Mouse (Mus musculus): Measurements from ENCODE around the gene Patl2. TPM values are rescaled to one million over a fixed set of nuclear protein-coding genes. Genes with fewer than 3 reads are reported as not detected.

Patl2 gene
- polyA plus RNA-seq, 3 experiments from 2014 or later, result 0.22 to 0.40 TPM; not detected in 1

DNA sequence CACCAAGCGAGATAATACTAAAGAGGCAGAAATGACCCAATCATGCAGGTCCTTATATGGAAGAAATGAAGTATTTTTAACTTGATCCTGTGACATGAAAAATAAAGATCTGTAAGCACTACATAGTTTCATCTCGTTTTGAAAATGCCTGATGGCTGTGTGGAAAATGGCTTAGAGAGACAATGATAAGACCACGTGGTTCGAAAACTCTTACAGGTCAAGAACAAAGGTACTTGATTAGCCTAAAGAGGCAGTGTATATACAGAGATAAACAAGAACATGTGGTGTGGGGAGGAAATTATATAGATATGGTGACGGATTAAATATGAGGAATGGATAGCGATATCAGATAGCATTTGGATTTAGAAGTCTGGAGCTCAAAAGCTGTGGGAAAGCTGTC is 14.7 kb downstream of the Patl2 start:
- ATAC-seq, result no peak

DNA sequence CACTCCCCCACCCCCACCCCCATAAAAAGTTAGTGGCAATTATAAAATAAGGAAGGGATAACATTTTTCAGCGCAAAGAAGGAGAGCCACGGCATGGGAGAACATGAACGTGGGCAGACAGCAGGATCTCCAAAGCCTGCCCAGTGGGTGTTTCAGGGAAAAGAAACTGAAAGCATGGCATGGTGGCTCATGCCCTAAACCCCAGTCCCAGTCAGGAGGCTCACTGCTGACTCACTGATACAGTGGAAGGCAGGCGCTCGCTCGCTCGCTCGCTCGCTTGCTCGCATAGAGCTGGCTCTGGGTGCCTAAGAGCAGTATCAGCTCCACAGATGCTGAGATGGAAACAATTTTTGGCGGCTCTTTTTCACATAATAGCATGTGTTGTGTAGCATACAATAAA is 21.7 kb downstream of the Patl2 start:
- peak; percentile 87 for ATAC-seq

DNA sequence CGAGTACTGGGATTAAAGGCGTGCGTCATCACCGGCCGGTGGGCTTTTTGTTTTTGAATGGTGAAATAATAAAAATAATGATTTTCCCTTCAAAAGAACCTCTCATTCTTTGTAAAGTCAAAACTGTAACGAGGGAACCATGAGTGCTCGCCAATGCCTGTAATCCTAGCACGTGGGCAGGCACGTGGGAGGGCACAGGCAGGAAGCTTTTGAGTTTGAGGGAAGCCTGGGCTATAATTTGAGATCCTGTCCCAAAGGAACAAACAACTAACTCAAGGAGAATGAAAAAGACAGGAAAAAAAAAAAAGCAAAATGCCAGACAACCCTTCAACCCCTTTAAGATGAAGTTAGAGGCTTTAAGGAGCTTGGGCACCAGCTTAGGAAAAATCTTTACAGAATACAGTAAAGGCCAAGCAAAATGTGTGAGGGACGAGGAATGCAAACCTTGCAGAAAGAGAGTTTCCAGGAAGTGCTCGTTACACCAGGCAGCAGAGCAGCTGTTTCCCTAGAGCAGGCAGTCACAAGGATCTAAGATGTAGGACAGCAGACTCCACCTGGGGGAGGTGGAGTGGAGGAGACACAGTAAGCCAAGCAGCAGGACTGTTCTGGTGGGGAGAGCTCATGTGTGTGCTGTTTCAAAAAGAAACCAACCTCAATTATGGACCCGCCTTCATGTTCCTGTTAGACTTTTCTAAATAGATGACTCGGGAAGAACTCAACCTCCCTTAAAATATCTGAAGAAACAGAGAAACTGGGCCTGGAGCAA is 22.4 kb downstream of the Patl2 start:
- peak; percentile 33 for ATAC-seq

DNA sequence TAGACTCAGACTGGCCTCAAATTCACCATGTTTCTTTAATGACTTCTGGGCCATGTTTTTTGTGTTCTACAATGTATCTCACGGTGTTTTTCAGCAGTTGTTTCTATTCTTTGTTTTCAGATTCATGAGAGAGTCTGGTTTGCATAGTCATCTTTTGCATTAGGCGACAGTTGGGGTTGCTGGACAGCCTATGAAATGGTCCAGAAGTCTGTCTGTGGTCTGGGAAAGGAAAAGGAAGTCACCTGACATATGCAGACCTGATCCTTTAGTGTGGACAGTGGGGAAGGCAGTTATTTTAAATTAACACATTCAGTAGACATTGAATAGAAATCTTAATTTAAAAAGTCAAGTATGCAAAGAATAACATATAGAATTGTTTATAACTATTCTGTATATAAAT is 23.5 kb downstream of the Patl2 start:
- ATAC-seq, result no peak

DNA sequence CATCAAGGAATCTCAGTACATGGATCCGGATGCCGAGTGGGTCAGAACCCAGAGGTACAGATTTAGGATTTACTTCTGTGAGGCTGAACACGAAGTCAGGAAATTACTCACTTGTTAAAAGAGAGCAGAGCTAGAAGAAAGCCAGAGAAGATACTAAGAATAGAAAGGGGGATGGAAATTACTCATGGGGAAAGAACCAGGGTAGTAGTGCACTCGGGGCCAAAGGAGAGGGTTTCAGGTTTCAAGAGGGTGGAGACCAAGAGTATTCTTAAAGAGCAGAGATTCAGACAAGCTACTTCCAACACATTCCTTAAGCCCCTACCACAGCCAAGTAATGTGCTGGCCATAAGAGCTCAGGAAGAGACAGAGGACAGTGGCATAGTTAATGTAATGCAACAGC is 24.4 kb downstream of the Patl2 start:
- ATAC-seq, result peak; percentile 21

DNA sequence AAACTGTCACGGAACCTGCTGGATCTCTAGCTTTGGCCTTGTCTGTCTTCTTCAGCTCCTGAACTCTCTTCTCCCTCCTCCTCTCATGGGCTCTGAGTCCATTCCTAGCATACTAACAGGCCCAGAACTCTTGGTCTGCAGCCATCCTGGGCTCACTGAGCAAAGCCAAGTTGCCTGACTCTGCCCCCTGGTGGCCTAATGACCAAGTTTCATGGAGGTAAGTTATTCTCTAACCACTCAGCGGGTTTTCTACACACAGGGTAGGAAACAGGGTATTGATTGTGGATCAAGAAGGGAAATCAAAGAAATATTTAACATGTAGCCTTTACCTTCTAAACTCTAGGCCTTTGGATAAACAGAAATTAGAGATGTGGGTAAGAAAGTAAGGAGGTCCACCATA is 25.3 kb downstream of the Patl2 start, which contains the start of gene Trim69:
Gene Trim69, plus strand, starts transcription at position 21 of the 400 bp plus-strand sequence.
- peak; percentile 55 for ATAC-seq

DNA sequence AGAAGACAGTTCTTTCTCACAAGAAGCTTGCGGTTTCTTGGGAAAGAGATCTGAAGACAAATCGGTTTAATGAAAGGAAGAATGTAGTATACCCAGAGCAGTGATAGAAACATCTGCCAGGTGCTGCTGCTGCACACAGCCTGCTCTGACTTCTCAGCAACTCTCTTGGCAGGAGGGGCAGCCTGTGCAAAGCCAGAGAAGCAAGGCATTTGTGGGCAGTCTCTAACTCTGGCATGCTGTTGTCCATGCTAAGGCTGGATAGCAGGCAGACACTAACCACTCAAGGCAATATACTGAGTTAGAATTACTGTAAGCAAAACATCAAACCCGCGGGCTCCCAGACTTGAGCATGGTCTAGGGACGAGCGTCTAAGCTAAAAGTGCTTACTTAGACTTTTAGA is 26.3 kb downstream of the Patl2 start:
- no peak for ATAC-seq

DNA sequence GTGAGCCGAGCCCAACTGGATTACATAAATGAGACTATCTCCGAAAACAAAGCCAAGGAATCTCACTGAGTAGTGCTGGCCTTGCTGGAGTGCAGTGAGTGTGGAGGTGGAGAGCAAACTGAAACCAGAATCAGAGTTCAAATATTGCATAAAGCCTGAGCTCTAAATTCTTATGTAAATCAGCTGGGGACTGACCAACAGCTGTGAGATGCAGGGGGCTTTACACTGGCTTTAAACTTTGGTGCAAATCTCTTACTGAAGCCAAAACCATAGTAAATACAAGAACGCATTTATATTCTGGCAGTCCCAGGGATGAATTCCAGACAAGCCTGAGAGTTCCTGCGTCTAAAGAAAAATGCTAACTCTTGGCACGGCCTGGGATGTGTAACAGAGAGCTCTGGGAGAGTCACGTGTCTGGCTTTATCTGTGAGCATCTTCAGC is 27.6 kb downstream of the Patl2 start:
- ATAC-seq, result no peak

DNA sequence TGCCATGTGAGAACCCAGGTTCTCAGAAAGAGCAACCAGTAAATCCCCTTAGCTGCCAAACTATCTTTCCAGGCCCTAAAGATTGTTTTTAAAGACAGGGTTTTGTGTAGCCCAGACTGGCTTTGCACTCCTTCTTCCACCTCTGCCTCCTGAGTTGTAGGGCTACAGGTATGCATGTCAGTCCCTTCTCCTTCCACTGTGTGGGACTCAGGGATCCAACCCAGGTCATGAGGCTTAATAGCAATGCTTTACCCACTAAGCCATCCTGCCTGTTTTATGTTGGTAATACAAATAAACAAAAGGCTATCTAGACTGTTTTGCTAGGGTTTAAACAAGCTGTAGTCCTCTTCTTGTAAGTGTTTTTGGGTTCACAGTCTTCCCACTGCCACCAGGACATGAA is 28.4 kb downstream of the Patl2 start:
- ATAC-seq, result no peak

DNA sequence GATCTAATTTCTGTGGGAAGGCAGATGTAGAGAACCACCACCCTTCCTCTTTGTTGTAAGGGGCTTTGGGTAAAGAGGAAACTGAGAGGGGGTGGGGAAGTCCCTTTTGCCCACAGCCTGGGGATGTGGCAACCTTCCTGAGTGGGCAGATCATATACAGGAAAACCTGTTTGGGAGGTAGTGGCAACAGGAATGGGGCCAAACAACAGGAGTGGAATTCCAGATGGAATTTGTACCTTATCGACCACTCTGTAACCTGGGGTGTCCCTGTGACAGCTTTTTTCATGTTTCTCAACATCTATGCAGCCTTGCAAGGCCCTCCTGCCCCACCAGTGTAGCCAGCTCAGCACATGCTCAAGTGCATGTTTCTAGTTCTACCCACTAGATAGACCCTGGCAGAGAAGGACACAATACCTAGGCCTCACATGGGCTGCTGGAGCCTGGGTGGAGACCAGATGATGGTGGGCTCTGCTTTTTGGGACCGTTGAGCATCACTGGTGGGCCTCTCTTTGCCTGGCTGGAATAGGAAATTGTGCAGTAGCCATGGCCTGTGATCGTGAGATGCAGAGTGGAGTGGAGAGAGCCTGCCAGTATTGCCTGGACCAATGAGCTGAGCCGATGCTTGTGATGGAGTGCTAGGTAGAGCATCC is 29.8 kb downstream of the Patl2 start:
- peak; percentile 20 for ATAC-seq

DNA sequence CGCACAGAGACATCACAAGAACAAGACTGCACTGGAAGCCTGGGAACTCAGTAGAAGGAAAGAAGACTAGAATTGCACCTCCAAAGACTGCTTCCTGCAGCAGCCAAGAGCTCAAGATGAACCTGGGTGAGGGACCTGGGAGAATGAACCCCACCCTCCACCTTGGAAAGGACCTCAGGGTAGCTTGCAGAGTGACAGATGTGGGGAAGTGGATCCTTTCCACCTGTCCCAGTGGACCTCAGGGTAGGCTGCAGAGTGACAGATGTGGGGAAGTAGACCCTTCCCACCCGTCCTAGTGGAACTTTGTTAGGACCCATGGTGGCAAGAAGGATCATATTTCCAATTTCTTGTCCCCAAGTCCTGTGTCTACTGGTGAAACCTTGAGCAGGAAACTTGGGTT is 30.7 kb downstream of the Patl2 start:
- peak; percentile 4 for ATAC-seq

DNA sequence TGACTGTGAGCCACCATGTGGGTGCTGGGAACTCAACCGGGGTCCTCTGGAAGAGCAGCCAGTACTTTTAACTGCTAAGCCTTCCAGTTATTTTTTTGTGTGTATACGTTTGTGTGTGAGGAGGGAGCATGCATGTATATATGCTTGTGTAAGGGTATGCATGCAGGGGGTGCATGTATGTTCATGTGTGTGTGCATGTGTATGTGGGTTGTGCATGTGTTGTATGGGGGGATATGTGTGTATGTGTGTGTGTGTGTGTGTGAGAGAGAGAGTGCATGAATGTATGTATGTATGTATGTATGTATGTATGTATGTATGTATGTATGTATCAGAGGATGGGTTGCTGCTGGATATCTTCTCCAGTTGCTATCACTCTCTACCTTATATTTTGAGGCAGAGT is 31.5 kb downstream of the Patl2 start:
- ATAC-seq, result no peak

DNA sequence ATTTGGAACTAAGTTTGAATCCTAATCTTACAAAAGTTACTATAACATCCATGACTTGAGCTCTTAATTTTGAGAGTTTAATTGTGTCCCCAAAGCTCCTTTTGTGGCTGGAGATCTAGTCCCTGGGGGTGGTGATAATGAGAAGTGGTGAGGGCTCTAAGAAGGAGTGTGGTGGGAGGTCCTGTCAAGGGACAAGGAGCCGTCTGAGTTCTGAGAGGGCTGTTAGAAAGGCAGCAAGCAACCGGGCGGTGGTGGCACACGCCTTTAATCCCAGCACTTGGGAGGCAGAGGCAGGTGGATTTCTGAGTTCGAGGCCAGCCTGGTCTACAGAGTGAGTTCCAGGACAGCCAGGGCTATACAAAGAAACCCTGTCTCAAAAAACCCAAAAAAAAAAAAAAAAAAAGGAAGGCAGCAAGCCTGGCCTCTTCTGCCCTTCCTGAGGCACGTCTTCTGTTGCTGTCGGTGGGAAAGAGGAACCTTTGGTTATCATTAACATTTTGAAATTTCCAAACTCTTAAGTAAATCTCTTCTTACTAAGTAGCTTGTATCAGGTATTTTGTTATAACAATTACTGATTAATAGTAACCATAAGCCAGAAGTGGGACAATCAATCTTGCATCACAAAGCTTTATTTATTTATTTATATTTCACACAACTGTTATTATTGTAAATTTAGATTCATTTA is 32.2 kb downstream of the Patl2 start:
- no peak for ATAC-seq

DNA sequence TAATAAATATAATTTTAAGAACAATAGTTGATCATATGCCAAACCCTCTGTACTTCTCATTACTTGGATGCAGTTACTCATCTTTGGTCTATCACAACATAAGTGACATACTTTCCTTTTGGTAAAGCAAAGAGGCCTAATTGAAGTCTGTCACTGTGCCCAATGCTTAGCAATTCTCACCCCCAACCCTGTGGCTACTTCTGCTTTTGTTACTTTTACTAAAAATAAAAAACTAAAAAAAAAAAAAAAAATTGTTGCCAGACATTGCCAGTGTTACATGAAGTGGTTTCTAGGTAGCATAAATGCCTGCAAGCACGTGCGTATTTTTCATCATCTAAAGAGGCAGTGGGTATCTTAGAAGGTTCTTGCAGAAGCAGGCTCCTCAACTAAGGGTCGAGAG is 33.1 kb downstream of the Patl2 start:
- ATAC-seq, result no peak

DNA sequence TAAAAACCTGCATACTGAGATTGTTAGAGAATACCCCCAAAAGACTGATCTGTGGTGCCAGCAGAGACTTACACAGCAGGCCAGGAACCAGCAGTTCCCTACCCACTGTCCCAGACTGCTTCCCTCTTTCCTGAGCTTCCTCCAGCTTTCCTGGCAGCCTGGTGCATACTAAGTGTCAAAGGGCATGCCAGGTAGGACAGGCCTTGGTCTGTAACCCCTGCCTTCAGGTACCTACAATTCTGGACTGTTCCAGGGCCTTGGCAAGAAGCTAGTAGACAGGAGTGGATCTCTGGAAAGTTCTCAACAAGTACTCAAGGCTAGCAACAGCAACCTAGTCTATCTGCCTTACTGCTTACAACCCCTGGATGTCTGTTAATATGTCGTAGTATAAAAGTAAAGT is 34.8 kb downstream of the Patl2 start:
- ATAC-seq, result no peak

DNA sequence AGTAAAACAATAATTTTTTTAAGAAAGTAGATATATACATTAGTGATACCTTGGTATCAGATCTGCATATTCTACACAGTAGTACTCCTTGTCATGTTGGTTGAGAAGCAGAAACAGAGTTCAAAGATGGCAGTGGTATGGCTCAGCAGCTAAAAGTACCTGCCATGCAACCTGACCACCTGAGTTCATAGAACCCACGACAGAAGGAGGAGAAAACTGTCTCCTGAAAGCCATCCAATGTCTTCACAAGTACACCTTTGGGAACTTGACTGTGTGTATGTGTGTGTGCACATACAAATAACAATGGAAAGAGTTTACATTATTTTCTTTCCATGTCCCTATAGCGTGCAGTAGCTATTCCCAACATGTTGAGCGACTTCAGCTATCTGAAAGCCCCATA is 36.3 kb downstream of the Patl2 start:
- ATAC-seq, result no peak

DNA sequence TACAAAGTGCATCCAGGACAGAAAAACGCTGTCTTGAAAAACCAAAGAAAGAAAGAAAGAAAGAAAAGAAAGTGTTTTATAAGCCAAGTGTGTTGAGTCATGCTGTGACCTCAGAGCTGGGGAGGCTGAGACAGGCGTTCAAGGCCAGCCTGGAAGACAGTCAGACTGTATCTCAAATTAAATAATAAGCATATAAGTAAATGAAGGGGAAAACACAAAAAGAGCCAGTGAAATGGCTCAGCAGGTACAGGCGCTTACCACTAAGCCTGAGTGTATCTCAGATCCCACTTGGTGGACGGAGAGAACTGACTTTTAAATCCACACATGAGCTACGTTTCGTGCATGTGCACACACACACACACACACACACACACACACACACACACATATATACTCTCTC is 36.7 kb downstream of the Patl2 start:
- ATAC-seq, result no peak

DNA sequence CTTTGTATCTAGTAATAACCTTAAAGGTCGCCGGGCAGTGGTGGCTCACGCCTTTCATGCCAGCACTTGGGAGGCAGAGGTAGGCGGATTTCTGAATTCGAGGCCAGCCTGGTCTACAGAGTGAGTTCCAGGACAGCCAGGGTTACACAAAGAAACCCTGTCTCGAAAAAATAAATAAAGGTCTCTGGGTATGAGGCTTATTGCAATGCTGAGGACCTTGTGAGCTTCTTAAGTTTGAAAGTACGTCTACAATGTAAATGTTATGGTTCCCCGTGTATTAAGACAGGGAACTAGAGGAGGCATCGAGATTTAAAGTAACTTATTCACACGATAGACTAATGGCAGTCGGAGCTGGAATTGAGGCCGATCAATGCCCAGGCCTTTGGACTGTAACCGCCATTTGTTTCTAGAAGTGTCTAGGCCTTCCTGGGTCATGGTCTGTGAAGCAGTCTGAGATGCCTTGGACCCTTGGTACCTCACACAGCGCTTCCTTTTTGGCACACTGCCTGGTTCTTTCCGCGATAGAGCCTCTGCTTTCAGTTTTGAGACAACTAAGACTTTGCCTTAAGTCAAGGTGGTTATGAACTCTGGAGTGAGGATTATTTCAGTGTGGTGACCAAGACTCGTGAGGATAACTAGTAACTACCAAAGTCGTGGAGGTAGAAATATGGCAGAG is 37.6 kb downstream of the Patl2 start:
- ATAC-seq, result peak; percentile 57

DNA sequence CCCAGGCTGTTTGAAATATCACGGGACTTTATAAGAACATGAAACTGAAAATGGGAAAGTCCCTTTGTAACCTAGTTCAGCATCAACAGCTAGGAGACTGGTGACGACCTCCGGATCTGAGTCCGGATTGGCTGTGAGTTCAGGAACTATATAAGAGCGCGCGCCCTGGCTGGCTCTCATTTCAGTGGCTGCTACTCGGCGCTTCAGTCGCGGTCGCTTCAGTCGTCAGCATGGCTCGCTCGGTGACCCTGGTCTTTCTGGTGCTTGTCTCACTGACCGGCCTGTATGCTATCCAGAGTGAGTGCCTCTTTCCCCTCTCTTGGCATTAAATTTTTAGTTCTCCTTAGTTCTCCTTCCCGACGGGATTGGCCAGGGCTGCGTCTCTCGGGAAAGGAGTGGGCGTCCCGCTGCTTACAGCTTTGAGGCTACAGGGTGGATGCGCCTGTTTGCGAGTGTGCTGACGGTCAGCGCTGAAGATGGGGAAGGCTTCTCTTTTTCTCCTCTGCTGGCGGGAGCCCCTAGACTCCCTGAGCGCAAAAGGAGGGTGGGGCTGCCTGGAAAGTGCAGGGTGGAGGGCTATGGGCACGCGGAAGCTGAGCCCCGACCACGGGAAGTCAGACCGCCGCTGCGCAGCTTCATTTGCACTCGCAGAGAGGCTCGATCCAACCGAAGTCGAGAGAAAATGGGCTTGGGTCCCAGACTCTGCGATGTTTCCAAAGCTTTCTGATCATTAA is 38.3 kb downstream of the Patl2 start, which contains the start of gene B2m:
Gene B2m, plus strand, starts transcription at position 179 of the 734 bp plus-strand sequence.
- peak; percentile 85 for ATAC-seq

DNA sequence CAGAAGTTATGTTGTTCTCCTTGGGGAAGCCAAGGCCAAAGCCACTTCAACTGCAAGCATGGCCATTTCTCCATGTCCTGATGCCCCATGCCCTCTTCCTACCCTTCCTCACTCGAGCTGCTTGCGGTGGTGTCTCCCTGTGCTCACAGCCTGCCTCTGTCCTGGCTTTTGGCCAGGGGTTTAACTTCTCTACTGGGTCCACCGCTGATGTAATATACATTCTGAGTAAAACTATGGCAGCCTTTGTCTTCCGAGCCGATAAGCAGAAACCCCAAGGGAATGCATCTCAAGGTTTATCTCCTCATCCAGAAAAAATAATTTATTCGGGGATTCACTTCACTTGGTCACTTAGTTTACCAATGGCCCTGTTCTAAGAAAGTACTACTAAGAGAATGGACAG is 39.3 kb downstream of the Patl2 start:
- ATAC-seq, result no peak

DNA sequence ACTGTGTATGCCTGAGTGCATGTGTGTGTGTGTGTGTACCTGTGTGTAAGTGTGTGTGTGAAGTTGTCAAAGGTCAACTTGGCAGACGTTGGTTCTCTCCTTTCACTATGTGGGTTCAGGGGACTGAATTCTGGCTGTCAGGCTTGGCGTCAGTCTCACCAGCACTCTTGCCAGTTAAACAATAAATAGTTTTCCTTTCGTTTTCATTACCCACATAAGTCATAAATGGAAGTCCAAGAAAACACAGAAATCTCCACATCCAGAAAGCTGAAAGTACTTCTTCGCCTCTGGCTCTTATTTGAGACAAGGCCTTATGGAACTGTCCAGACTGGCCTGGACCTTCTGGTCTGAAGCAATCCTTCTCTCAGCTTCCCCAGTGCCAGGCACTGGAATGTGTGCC is 40.2 kb downstream of the Patl2 start:
- ATAC-seq, result peak; percentile 16

DNA sequence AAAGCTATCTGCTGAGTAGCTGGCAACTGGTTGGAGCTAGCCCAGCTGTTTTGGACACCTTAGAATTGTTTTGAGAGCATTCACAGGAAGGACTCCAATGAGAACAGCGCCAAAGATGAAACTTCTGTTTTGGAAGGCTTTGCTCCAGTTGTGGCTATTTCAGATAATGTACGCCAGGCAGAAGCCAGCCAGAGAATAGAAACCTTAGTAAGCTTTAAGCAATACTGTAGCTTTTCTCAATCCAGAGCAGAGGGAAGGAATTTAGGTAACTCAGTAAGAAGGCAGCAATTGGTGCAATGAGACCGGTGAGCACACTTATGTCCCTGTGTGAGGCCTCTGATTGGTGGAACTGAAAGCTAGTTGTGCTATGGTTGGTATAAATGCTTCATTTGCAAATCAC is 42.9 kb downstream of the Patl2 start:
- ATAC-seq, result no peak

Measured in inflammation-experienced regulatory T-cells, adult 6 months (primary cell).